Mouse (Mus musculus) stomach, postnatal 0 days (tissue): Measurements from ENCODE around the gene P2ry6.

ENCODE experiments used
- CTCF ChIP-seq: IDR thresholded peaks from 2 replicates; pipeline ENCODE4 v1.5.1; 2016; ENCODE audit warnings: antibody characterized with exemption, low read depth, mild to moderate bottlenecking, moderate library complexity
- EP300 ChIP-seq: optimal IDR thresholded peaks from 2 replicates; pipeline ENCODE3; 2016; ENCODE audit warnings: antibody characterized with exemption

DNA sequence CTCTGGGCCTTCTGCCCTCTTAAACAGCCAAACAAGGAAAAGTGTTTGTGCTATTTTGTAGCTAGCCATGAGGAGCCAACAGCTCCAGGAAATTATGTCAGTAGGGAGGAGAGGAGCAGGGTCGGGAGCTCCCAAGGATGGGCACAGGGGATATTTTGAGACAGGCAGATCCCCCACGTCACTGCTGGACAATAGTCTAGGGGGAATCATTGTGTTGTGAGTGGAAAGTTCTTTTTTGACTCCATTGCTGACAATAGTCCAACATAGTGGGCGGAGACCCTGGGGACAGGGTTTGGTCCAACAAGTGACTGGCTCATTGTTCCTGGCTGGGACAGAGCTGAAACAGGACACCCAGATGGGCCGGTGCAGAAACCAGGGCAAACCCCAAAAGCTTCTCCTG is 18.7 kb upstream of the P2ry6 start:
- TF ChIP-seq EP300 (no peak), CTCF (no peak)
